Mouse (Mus musculus) heart, embryonic 14.5 days (tissue): ENCODE measurements around the gene Gsn. TPM values are rescaled to one million over a fixed set of nuclear protein-coding genes. Genes with fewer than 3 reads are reported as not detected.

Experiments used
- ATAC-seq: fragments of 200-750 bp; cut with Nextera tagmentation; 2 replicates; pipeline ENCODE4 v1.8.0; 2017; ENCODE audit warnings: low read depth, moderate TSS enrichment; ENCODE audit not compliant: insufficient number of reproducible peaks, insufficient read depth, low FRiP score
- H3K27ac ChIP-seq, 2 experiments: fragments of 200-500 bp in 1 of 2; fragments of 300-500 bp in 1 of 2; sonication (generic) in 1 of 2; replicated peaks in 1 of 2; 2 replicates each; pipeline ENCODE4 v1.5.1; 2012 to 2014; ENCODE audit warnings: low read depth in 2 of 2, low read length in 2 of 2, control low read depth in 1 of 2, mild to moderate bottlenecking in 1 of 2, mixed read lengths in 1 of 2; ENCODE audit not compliant: control insufficient read depth in 1 of 2, insufficient read depth in 1 of 2
- H3K27me3 ChIP-seq: fragments of 300-500 bp; sonication (generic); 2 replicates; pipeline ENCODE4 v1.6.1; 2014; ENCODE audit warnings: mild to moderate bottlenecking, low read length, control low read depth; ENCODE audit not compliant: control insufficient read depth, insufficient read depth
- H3K36me3 ChIP-seq: fragments of 300-500 bp; sonication (generic); 2 replicates; pipeline ENCODE4 v1.6.1; 2014; ENCODE audit warnings: mild to moderate bottlenecking, control low read depth, low read length, mixed read lengths; ENCODE audit not compliant: control insufficient read depth, insufficient read depth
- H3K4me1 ChIP-seq, 2 experiments: fragments of 200-500 bp in 1 of 2; fragments of 300-500 bp in 1 of 2; sonication (generic) in 1 of 2; 2 replicates each; pipeline ENCODE4 v1.6.1; 2012 to 2014; ENCODE audit warnings: low read length in 2 of 2, control low read depth in 1 of 2, mixed read lengths in 1 of 2; ENCODE audit not compliant: control insufficient read depth in 2 of 2, insufficient read depth in 2 of 2
- H3K4me2 ChIP-seq: fragments of 300-500 bp; sonication (generic); 2 replicates; pipeline ENCODE4 v1.6.1; 2014; ENCODE audit warnings: mild to moderate bottlenecking, low read length
- H3K4me3 ChIP-seq, 2 experiments: fragments of 200-500 bp in 1 of 2; fragments of 300-500 bp in 1 of 2; sonication (generic) in 1 of 2; 2 replicates each; pipeline ENCODE4 v1.5.1; 2012 to 2014; ENCODE audit warnings: low read length in 2 of 2, mild to moderate bottlenecking in 2 of 2, control low read depth in 1 of 2, low read depth in 1 of 2, moderate library complexity in 1 of 2; ENCODE audit not compliant: control insufficient read depth in 1 of 2, insufficient read depth in 1 of 2
- H3K9ac ChIP-seq: fragments of 300-500 bp; sonication (generic); 2 replicates; pipeline ENCODE4 v1.6.1; 2014; ENCODE audit warnings: mild to moderate bottlenecking, low read length
- H3K9me3 ChIP-seq: fragments of 300-500 bp; sonication (generic); 2 replicates; pipeline ENCODE4 v1.6.1; 2016; ENCODE audit warnings: low read length, control low read depth; ENCODE audit not compliant: control insufficient read depth
- WGBS: fragments of 180-500 bp; shearing (Covaris S2); extraction: QIAGEN DNeasy Blood & Tissue Kit; methylation state at CpG from one replicate; pipeline ENCODE4 v1.1.7; 2014; 5-methylcytosine and 5-hydroxymethylcytosine counted together
- polyA plus RNA-seq: library from polyadenylated mRNA; unstranded; fragments of >200 nt; fragmentation: Nextera tagmentation; extraction: Ambion mirVana; gene quantifications from 2 replicates; pipeline ENCODE4 v1.2.1, GENCODE M21; 2014

Gsn gene
- polyA plus RNA-seq, 1 experiment from 2014 or later: 328 TPM

- no peak for ATAC-seq
- no peak overlapping the region for H3K4me2 ChIP-seq
- H3K9me3 ChIP-seq: no peaks in the 10 kb centered on the region
- H3K9ac ChIP-seq: no peak overlapping the region
- H3K4me3 ChIP-seq: no peak overlapping the region
- H3K4me1 ChIP-seq: peaks cover 7 to 10% of the 10 kb centered on the region in 2 experiments
- 53% methylated on average over 11 of the region's 11 CpGs for WGBS
- no peak overlapping the region for H3K27ac ChIP-seq
- H3K27me3 ChIP-seq: no peaks in the 10 kb centered on the region
- no peaks in the 10 kb centered on the region for H3K36me3 ChIP-seq
These were observed 72.0 kb downstream of the Gsn start for GRCm38 (mm10) chr2:35328064-35328792.

GRCm38 (mm10) chr2:35329061-35329460 lies 72.9 kb downstream of the Gsn start:
- ATAC-seq: no peak

GRCm38 (mm10) chr2:35331205-35331604 lies 75.0 kb downstream of the Gsn start:
- 56% methylated on average over 2 of the region's 2 CpGs for WGBS
- no peak for ATAC-seq
- Histone ChIP-seq H3K4me3 (no peak overlapping the region), H3K4me1 (peaks cover 2 to 10% of the 10 kb centered on the region in 2 experiments; a peak in 2 of 4 replicates), H3K9ac (no peak overlapping the region), H3K4me2 (no peak overlapping the region), H3K27ac (no peak overlapping the region), H3K27me3 (no peaks in the 10 kb centered on the region), H3K9me3 (no peaks in the 10 kb centered on the region), H3K36me3 (no peaks in the 10 kb centered on the region)

More at GRCm38 (mm10) chr2:35329061-35329460, 72.9 kb downstream of the Gsn start:
- H3K27me3 ChIP-seq: no peaks in the 10 kb centered on the region
- H3K4me2 ChIP-seq: no peak overlapping the region
- H3K4me1 ChIP-seq: 0 out of 4 replicates have a peak, but pooled peaks cover 0 to 5% of the 10 kb centered on the region in 2 experiments
- H3K4me3 ChIP-seq: no peak overlapping the region
- WGBS: 84% methylated on average over 2 of the region's 2 CpGs
- H3K27ac ChIP-seq: no peak overlapping the region
- H3K9ac ChIP-seq: no peak overlapping the region
- no peaks in the 10 kb centered on the region for H3K9me3 ChIP-seq
- H3K36me3 ChIP-seq: no peaks in the 10 kb centered on the region

- Histone ChIP-seq H3K27ac (no peak overlapping the region), H3K4me2 (no peak overlapping the region), H3K27me3 (no peaks in the 10 kb centered on the region), H3K9ac (no peak overlapping the region), H3K9me3 (no peaks in the 10 kb centered on the region), H3K4me3 (no peak overlapping the region), H3K36me3 (no peaks in the 10 kb centered on the region), H3K4me1 (peaks cover 5 to 11% of the 10 kb centered on the region in 2 experiments; a peak in 3 of 4 replicates)
- ATAC-seq: no peak
These were observed 77.5 kb downstream of the Gsn start for GRCm38 (mm10) chr2:35333670-35334069.

DNA sequence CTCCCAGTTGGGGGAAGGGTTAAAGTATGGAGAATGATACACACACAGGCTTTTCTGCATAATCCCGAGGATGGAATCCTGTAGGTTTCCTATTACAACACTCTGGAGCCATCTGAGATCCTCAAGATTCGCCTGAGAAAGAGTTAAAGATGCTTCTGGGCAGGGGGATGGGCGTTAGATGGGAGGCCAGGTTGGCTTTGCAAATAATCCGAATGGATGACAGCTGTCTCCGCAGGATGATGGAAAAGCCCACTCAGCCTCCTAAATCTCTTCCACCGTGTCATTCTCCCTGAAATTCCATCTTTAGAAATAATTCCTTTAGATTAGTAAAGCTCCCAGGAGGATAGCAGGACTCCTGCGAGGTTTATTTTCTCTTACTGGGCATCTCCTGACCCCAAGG lies 79.4 kb downstream of the Gsn start:
- peak overlapping the region; percentile 82 for H3K9ac ChIP-seq
- no peak overlapping the region for H3K27ac ChIP-seq
- WGBS: 29% methylated on average over 7 of the region's 7 CpGs

DNA sequence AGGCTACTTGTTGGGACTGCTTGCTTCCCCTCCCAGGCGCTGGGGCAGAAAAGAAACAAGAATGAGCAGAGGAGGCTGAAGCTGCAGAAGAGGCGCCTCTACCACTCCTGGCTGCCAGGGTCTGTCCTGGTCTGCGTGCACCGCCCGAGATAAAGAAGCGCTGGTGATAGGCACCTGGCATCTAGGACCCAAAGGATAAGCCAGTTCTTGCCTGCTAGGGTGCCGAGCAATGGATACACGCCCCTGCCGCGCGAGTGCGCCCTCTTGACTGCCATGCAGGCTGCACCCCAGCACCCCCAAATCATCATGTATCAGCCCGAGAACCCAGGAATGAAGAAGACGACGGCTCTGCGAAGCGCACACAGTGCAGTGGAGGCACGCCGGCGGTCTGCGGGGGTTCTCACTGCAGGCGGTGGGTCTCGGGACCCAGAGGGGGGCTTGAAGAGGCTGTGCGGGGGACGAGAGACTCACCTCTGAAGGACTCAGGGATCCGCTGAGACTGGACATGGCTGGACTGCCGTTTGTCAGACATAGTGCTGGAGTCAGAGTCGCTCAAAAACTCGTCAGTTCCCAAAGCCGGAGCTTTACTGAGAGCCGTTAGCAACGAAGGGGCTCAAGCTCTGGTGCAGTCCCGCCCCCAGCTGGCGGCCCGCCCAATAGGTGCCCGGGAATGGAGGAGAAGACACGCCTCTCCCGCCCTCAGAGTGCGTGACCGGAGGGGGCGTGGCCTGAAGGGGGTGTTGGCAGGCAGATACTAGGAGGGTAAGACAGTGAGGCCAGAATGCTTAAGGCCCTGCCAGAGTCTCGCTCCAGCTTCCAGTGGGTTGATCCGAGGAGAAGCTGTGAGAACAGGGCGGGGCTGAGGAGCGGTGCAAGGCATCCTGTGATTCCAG lies 80.5 kb downstream of the Gsn start, which contains the start of gene Stom:
Stom (minus strand) TSS at position 589 of the 893 bp plus-strand sequence.
- ATAC-seq: peak; percentile 98

More for the DNA sequence above, 79.4 kb downstream of the Gsn start:
- H3K4me2 ChIP-seq: peak overlapping the region; percentile 96
- ATAC-seq: no peak
- peak overlapping the region; percentile 13 to 71; a peak in 3 of 4 replicates for H3K4me3 ChIP-seq
- H3K4me1 ChIP-seq: peaks cover 5 to 11% of the 10 kb centered on the region in 2 experiments; a peak in 3 of 4 replicates
- H3K9me3 ChIP-seq: no peaks in the 10 kb centered on the region
- no peaks in the 10 kb centered on the region for H3K27me3 ChIP-seq
- no peaks in the 10 kb centered on the region for H3K36me3 ChIP-seq

DNA sequence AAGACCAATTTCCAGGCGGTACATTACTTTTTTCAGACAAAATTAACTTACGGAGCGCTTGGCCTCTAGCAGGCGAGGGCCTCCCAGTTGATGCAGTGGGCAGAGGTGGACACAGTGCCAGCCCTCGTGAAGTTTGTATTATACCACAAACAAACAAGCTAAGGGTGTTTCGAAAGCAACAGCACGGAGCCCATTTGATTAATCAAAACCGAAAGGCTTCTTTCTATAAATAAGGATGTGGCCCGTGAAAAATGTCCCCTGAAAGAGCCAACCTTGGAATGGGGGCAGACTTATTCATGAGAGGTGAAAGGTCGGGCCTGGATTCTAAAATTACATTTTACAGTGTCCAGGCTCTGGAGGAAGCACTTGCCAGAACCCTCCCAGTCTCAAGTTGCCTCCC lies 81.2 kb downstream of the Gsn start:
- peaks cover 5 to 11% of the 10 kb centered on the region in 2 experiments; a peak in 3 of 4 replicates for H3K4me1 ChIP-seq
- H3K9me3 ChIP-seq: no peaks in the 10 kb centered on the region
- WGBS: 55% methylated on average over 10 of the region's 10 CpGs
- peak overlapping the region; percentile 31 to 71 for H3K4me3 ChIP-seq
- no peaks in the 10 kb centered on the region for H3K27me3 ChIP-seq
- peak overlapping the region; percentile 54 for H3K9ac ChIP-seq
- no peaks in the 10 kb centered on the region for H3K36me3 ChIP-seq
- ATAC-seq: no peak
- peak overlapping the region; percentile 96 for H3K4me2 ChIP-seq
- peak overlapping the region; percentile 41 to 57; a peak in 3 of 4 replicates for H3K27ac ChIP-seq

More for the DNA sequence above, 80.5 kb downstream of the Gsn start, which contains the start of gene Stom:
- WGBS: under 1% methylated on average over 45 of the region's 45 CpGs
- Histone ChIP-seq H3K4me3 (peak within 1 kb of the TSS; percentile 71 to 75), H3K9me3 (no peaks in the 10 kb centered on the region), H3K9ac (peak within 1 kb of the TSS; percentile 82), H3K27ac (peak within 1 kb of the TSS; percentile 75 to 80), H3K4me2 (peak within 1 kb of the TSS; percentile 96), H3K4me1 (peaks cover 5 to 11% of the 10 kb centered on the region in 2 experiments; a peak in 3 of 4 replicates), H3K36me3 (no peaks in the 10 kb centered on the region), H3K27me3 (no peaks in the 10 kb centered on the region)
